Mouse (Mus musculus) kidney, embryonic 15.5 days (tissue): ENCODE measurements around the gene Itgb6. TPM values are rescaled to one million over a fixed set of nuclear protein-coding genes. Genes with fewer than 3 reads are reported as not detected.

Source experiments
- ATAC-seq: fragments of 200-750 bp; cut with Nextera tagmentation; replicated peaks from 2 replicates; pipeline ENCODE4 v1.8.0; 2017; ENCODE audit warnings: moderate TSS enrichment; ENCODE audit not compliant: low FRiP score
- H3K27ac ChIP-seq: fragments of 300-500 bp; sonication (generic); 2 replicates; pipeline ENCODE4 v1.5.1; 2015; ENCODE audit warnings: mild to moderate bottlenecking, inconsistent platforms
- H3K27me3 ChIP-seq: fragments of 300-500 bp; sonication (generic); 2 replicates; pipeline ENCODE4 v1.6.1; 2015; ENCODE audit warnings: inconsistent platforms
- H3K36me3 ChIP-seq: fragments of 300-500 bp; sonication (generic); 2 replicates; pipeline ENCODE4 v1.6.1; 2015; ENCODE audit warnings: inconsistent platforms
- H3K4me1 ChIP-seq: fragments of 300-500 bp; sonication (generic); 2 replicates; pipeline ENCODE4 v1.6.1; 2015; ENCODE audit warnings: inconsistent platforms
- H3K4me2 ChIP-seq: fragments of 300-500 bp; sonication (generic); 2 replicates; pipeline ENCODE4 v1.6.1; 2015; ENCODE audit warnings: moderate library complexity, mild to moderate bottlenecking, inconsistent platforms
- H3K4me3 ChIP-seq: fragments of 300-500 bp; sonication (generic); replicated peaks from 2 replicates; pipeline ENCODE4 v1.5.1; 2015; ENCODE audit warnings: mild to moderate bottlenecking, inconsistent platforms
- H3K9ac ChIP-seq: fragments of 300-500 bp; sonication (generic); 2 replicates; pipeline ENCODE4 v1.6.1; 2015; ENCODE audit warnings: mild to moderate bottlenecking, inconsistent platforms
- H3K9me3 ChIP-seq: fragments of 300-500 bp; sonication (generic); replicated peaks from 2 replicates; pipeline ENCODE4 v1.6.1; 2016; ENCODE audit warnings: inconsistent platforms
- WGBS: fragments of 180-500 bp; shearing (Covaris S2); methylation state at CpG from one replicate; pipeline ENCODE4 v1.1.7; 2015; ENCODE audit warnings: mixed read lengths; 5-methylcytosine and 5-hydroxymethylcytosine counted together
- polyA plus RNA-seq: library from polyadenylated mRNA; unstranded; fragments of >200 nt; fragmentation: Nextera tagmentation; extraction: Ambion mirVana; gene quantifications from 2 replicates; pipeline ENCODE4 v1.2.1, GENCODE M21; 2015

Gene Itgb6
- polyA plus RNA-seq, 1 experiment from 2014 or later = 16.9 TPM

- H3K27ac ChIP-seq = peak overlapping the region; percentile 56
These were observed 10.0 kb downstream of the Itgb6 start for GRCm38 (mm10) chr2:60712483-60712882.

GRCm38 (mm10) chr2:60711098-60711880, 11.2 kb downstream of the Itgb6 start:
- no peak overlapping the region for H3K4me3 ChIP-seq
- H3K9ac ChIP-seq = no peak overlapping the region
- WGBS = 66% methylated on average over 7 of the region's 7 CpGs
- no peaks in the 10 kb centered on the region for H3K27me3 ChIP-seq
- peaks cover 45% of the 10 kb centered on the region for H3K4me1 ChIP-seq
- peak overlapping the region; percentile 0; the same call in 1 of the 2 replicates for H3K27ac ChIP-seq
- no peaks in the 10 kb centered on the region for H3K9me3 ChIP-seq
- no peak for ATAC-seq
- no peaks in the 10 kb centered on the region for H3K36me3 ChIP-seq
- no peak overlapping the region for H3K4me2 ChIP-seq

More at GRCm38 (mm10) chr2:60712483-60712882, 10.0 kb downstream of the Itgb6 start:
- ATAC-seq = no peak
- no peak overlapping the region for H3K4me3 ChIP-seq
- H3K27me3 ChIP-seq = no peaks in the 10 kb centered on the region
- no peak overlapping the region for H3K4me2 ChIP-seq
- no peaks in the 10 kb centered on the region for H3K36me3 ChIP-seq
- 63% methylated on average over 6 of the region's 6 CpGs for WGBS
- peaks cover 53% of the 10 kb centered on the region for H3K4me1 ChIP-seq
- no peak overlapping the region for H3K9ac ChIP-seq
- H3K9me3 ChIP-seq = no peaks in the 10 kb centered on the region

- no peaks in the 10 kb centered on the region for H3K36me3 ChIP-seq
- H3K9ac ChIP-seq = no peak overlapping the region
- peaks cover 44% of the 10 kb centered on the region for H3K4me1 ChIP-seq
- no peak overlapping the region for H3K27ac ChIP-seq
- no peaks in the 10 kb centered on the region for H3K27me3 ChIP-seq
- H3K4me3 ChIP-seq = no peak overlapping the region
- 88% methylated on average over 4 of the region's 4 CpGs for WGBS
- H3K9me3 ChIP-seq = no peaks in the 10 kb centered on the region
- ATAC-seq = no peak
- no peak overlapping the region for H3K4me2 ChIP-seq
These were observed 12.1 kb downstream of the Itgb6 start for GRCm38 (mm10) chr2:60710317-60710716.

DNA sequence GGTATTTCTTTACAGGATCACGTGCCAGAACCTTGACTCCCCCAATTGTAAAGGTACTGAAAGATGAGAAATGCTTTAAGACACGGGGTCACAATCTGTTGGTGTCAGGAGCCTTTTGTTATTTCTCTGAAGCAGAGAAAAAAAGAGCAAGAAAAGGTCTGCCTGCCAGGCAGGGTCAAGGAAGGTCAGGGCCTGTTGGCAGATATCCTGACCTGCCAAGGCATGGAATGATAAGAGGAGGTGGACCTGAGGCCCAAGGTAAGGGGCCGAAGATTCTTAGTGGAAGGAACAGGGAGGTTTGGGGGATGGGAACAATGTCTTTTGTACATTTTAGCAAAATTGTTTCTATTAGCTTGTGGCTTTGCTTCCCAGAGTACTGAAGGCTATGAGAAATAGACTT, 13.8 kb downstream of the Itgb6 start:
- H3K9ac ChIP-seq = no peak overlapping the region
- no peaks in the 10 kb centered on the region for H3K36me3 ChIP-seq
- H3K4me2 ChIP-seq = no peak overlapping the region
- no peak for ATAC-seq
- no peaks in the 10 kb centered on the region for H3K27me3 ChIP-seq
- 0 out of 2 replicates have a peak overlapping the region, but pooled peaks have one; percentile 11 for H3K27ac ChIP-seq
- H3K4me3 ChIP-seq = no peak overlapping the region
- H3K4me1 ChIP-seq = peaks cover 36% of the 10 kb centered on the region
- no peaks in the 10 kb centered on the region for H3K9me3 ChIP-seq
- WGBS = 41% methylated on average over 3 of the region's 3 CpGs

GRCm38 (mm10) chr2:60706866-60707265, 15.6 kb downstream of the Itgb6 start:
- ATAC-seq = no peak
- WGBS = 70% methylated on average over 3 of the region's 3 CpGs
- Histone ChIP-seq H3K9me3 (no peaks in the 10 kb centered on the region), H3K4me1 (peaks cover 21% of the 10 kb centered on the region; the same call in 1 of the 2 replicates), H3K36me3 (no peaks in the 10 kb centered on the region), H3K27me3 (no peaks in the 10 kb centered on the region), H3K4me3 (no peak overlapping the region), H3K27ac (peak overlapping the region; percentile 27; the same call in 1 of the 2 replicates), H3K9ac (no peak overlapping the region), H3K4me2 (no peak overlapping the region)

GRCm38 (mm10) chr2:60705426-60705825, 17.0 kb downstream of the Itgb6 start:
- Histone ChIP-seq H3K9ac (no peak overlapping the region), H3K27ac (peak overlapping the region; percentile 66), H3K9me3 (no peaks in the 10 kb centered on the region), H3K36me3 (no peaks in the 10 kb centered on the region), H3K27me3 (no peaks in the 10 kb centered on the region), H3K4me2 (0 out of 2 replicates have a peak overlapping the region, but pooled peaks have one; percentile 14), H3K4me1 (peaks cover 12% of the 10 kb centered on the region; the same call in 1 of the 2 replicates), H3K4me3 (peak overlapping the region; percentile 14)
- ATAC-seq = peak; percentile 54
- 77% methylated on average over 8 of the region's 8 CpGs for WGBS

DNA sequence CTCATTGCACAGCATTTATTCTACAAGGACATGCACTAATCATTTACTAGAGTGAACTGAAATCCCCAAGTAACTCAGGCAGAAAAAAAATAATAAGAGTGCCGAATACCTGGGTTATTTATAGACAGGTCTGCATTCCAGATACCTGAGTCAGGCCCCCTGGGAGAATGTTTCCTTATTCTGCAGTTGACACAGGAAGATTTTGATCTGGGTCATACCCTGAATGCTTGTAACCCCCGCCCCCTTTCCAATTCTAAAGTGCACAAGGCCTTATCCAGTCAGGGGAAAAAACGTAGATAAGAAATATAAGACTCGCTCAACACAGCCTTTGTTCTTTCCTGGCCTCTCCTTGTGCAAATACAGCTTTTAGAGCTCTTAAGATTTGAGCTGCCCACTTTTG, 19.1 kb downstream of the Itgb6 start:
- 41% methylated on average over 4 of the region's 4 CpGs for WGBS
- Histone ChIP-seq H3K27me3 (no peaks in the 10 kb centered on the region), H3K36me3 (no peaks in the 10 kb centered on the region), H3K9ac (no peak overlapping the region), H3K4me3 (no peak overlapping the region), H3K27ac (peak overlapping the region; percentile 81), H3K9me3 (no peaks in the 10 kb centered on the region), H3K4me1 (peaks cover 20% of the 10 kb centered on the region), H3K4me2 (no peak overlapping the region)
- ATAC-seq = peak; percentile 75

DNA sequence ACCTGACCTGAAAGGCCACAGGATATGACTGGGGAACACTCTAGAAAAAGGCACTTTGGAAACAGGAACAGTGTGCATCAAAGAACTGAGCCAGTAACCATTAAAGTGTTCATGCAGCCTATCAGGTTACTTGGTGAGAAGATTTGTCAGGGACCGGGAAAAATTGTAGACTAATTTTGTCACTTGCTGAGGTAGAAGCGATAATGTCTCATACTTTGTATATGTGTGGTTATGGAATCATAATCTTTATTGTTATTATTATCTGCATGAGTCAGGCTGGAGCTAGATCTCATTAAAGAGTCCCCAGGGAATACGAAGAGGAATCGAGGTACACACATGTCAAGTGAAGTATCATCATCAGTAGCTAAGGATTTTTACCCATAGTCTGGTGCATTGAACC, 21.5 kb downstream of the Itgb6 start:
- Histone ChIP-seq H3K4me3 (no peak overlapping the region), H3K4me2 (no peak overlapping the region), H3K9ac (no peak overlapping the region), H3K27ac (no peak overlapping the region), H3K27me3 (no peaks in the 10 kb centered on the region), H3K36me3 (no peaks in the 10 kb centered on the region), H3K9me3 (no peaks in the 10 kb centered on the region), H3K4me1 (peaks cover 36% of the 10 kb centered on the region)
- no peak for ATAC-seq
- 88% methylated on average over 4 of the region's 4 CpGs for WGBS

GRCm38 (mm10) chr2:60700013-60700412, 22.4 kb downstream of the Itgb6 start:
- 83% methylated on average over 3 of the region's 3 CpGs for WGBS
- no peak for ATAC-seq
- no peaks in the 10 kb centered on the region for H3K36me3 ChIP-seq
- no peaks in the 10 kb centered on the region for H3K9me3 ChIP-seq
- no peak overlapping the region for H3K4me3 ChIP-seq
- H3K27me3 ChIP-seq = no peaks in the 10 kb centered on the region
- H3K9ac ChIP-seq = no peak overlapping the region
- H3K27ac ChIP-seq = no peak overlapping the region
- H3K4me1 ChIP-seq = peaks cover 32% of the 10 kb centered on the region
- no peak overlapping the region for H3K4me2 ChIP-seq

DNA sequence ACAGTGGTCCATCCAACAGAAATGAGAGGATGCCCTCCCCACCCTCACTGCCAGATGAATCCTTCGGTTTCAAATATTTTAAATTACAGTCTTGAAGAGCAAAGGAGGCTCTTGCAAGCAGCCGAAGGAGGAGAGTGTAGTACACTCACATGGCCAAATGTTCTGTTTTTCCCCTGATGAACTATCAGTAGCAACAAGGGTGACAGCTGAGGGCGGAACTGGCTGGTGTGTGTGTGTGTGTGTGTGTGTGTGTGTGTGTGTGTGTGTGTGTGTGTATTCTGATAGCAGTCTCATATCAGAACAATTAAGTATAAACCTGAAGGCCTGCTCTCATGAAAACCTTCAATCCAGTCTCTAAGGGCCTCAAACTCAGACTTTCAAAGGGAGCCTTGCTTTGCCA, 22.9 kb downstream of the Itgb6 start:
- Histone ChIP-seq H3K9ac (no peak overlapping the region), H3K9me3 (no peaks in the 10 kb centered on the region), H3K27me3 (no peaks in the 10 kb centered on the region), H3K4me1 (peaks cover 30% of the 10 kb centered on the region), H3K27ac (no peak overlapping the region), H3K36me3 (no peaks in the 10 kb centered on the region), H3K4me3 (no peak overlapping the region), H3K4me2 (no peak overlapping the region)
- WGBS = 73% methylated on average over 3 of the region's 3 CpGs
- no peak for ATAC-seq

DNA sequence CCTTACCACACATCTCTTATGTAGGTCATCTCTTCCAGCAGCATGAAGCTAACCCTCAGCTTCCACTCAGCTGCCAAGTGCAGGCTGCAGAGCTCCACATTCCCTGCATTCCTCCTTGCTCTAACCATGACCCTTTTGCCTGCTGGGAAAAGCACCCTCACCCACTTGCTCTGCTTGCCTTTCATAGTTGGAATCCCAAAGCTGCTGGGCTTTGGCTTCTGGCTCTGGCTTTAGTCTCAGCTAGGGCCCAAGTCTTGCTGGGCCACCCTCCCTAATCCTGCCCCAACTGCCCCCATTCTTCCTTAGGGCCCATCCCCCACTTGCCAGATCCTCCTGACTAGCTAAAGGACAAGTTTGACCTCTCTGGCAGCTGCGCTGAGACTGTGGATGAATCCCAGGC, 24.3 kb downstream of the Itgb6 start:
- no peak overlapping the region for H3K4me3 ChIP-seq
- peaks cover 35% of the 10 kb centered on the region for H3K4me1 ChIP-seq
- no peaks in the 10 kb centered on the region for H3K36me3 ChIP-seq
- peak overlapping the region; percentile 76 for H3K27ac ChIP-seq
- H3K27me3 ChIP-seq = no peaks in the 10 kb centered on the region
- H3K9ac ChIP-seq = no peak overlapping the region
- H3K4me2 ChIP-seq = no peak overlapping the region
- WGBS = 42% methylated on average over 1 of the region's 1 CpGs
- peak; percentile 20; the same call in 1 of the 2 replicates for ATAC-seq
- no peaks in the 10 kb centered on the region for H3K9me3 ChIP-seq

DNA sequence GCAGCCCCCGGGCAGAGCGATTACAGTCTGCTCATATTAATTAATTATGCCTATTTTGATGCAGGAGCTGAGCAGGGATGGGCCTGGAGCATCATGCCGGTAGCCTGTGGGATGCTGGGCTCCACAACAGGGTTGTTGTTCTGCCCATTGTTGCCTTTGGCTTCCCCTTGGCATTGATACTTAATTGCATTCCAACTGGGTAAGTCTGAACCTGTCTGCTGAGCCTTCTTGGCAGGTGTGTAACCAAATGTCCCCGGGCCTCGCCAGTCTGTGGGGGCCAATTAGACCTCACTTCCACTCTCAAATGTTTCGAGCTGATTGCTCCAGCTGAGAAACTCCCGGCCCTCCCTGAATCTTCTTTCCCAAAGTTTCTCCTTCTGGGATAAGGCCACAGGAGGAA, 24.9 kb downstream of the Itgb6 start:
- Histone ChIP-seq H3K4me2 (no peak overlapping the region), H3K4me1 (peaks cover 36% of the 10 kb centered on the region), H3K36me3 (no peaks in the 10 kb centered on the region), H3K27ac (peak overlapping the region; percentile 76), H3K4me3 (no peak overlapping the region), H3K27me3 (no peaks in the 10 kb centered on the region), H3K9ac (no peak overlapping the region), H3K9me3 (no peaks in the 10 kb centered on the region)
- 64% methylated on average over 7 of the region's 7 CpGs for WGBS
- no peak for ATAC-seq
